Mouse (Mus musculus) myocyte (in vitro differentiated cells): ENCODE results near the gene Qtrt1. TPM values are rescaled to one million over a fixed set of nuclear protein-coding genes. Genes with fewer than 3 reads are reported as not detected.

ENCODE experiments used
- H3K27me3 ChIP-seq: one replicate; pipeline ENCODE4 v1.6.1; 2011; ENCODE audit not compliant: control insufficient read depth, insufficient read depth, insufficient read length
- H3K36me3 ChIP-seq: one replicate; pipeline ENCODE4 v1.6.1; 2011; ENCODE audit not compliant: control insufficient read depth, insufficient read depth
- H3K4me2 ChIP-seq: one replicate; pipeline ENCODE4 v1.6.1; 2011; ENCODE audit warnings: low read depth, control low read depth
- H3K4me3 ChIP-seq: one replicate; pipeline ENCODE4 v1.5.1; 2011; ENCODE audit warnings: mild to moderate bottlenecking, control low read depth, moderate library complexity
- H3K79me2 ChIP-seq: one replicate; pipeline ENCODE4 v1.6.1; 2011; ENCODE audit not compliant: control insufficient read depth, insufficient read depth
- H3ac ChIP-seq: one replicate; pipeline ENCODE4 v1.6.1; 2011; ENCODE audit not compliant: control insufficient read depth, insufficient read length
- CEBPB ChIP-seq: IDR thresholded peaks from 2 replicates; pipeline ENCODE4 v1.6.1; 2011; ENCODE audit warnings: mild to moderate bottlenecking, moderate library complexity; ENCODE audit not compliant: poor library complexity, insufficient read depth, severe bottlenecking
- E2F4 ChIP-seq: IDR thresholded peaks from one replicate; pipeline ENCODE4 v1.6.1; 2011; ENCODE audit warnings: mild to moderate bottlenecking, control low read depth, moderate library complexity; ENCODE audit not compliant: insufficient read depth
- MAX ChIP-seq: IDR thresholded peaks from one replicate; pipeline ENCODE4 v1.6.1; 2011; ENCODE audit warnings: low read depth, mild to moderate bottlenecking, control low read depth
- MYOD1 ChIP-seq, 3 experiments: IDR thresholded peaks; one replicate each; pipeline ENCODE4 v1.6.1; 2011; ENCODE audit warnings: control low read depth in 2 of 3, low read depth in 2 of 3, mild to moderate bottlenecking in 2 of 3, moderate library complexity in 1 of 3; ENCODE audit not compliant: insufficient read length in 2 of 3, control insufficient read depth in 1 of 3
- MYOG ChIP-seq, 3 experiments: IDR thresholded peaks; one replicate each; pipeline ENCODE4 v1.6.1; 2011; ENCODE audit warnings: control low read depth in 2 of 3, low read depth in 2 of 3, mild to moderate bottlenecking in 2 of 3; ENCODE audit not compliant: insufficient read length in 2 of 3, control insufficient read depth in 1 of 3, insufficient read depth in 1 of 3
- POLR2A ChIP-seq: IDR thresholded peaks from one replicate; pipeline ENCODE4 v1.6.1; 2011; ENCODE audit warnings: low read depth, mild to moderate bottlenecking, control low read depth, moderate library complexity; ENCODE audit not compliant: insufficient read length
- POLR2AphosphoS2 ChIP-seq: IDR thresholded peaks from one replicate; pipeline ENCODE4 v1.6.1; 2011; ENCODE audit warnings: low read depth, control low read depth; ENCODE audit not compliant: insufficient read length
- REST ChIP-seq: IDR thresholded peaks from one replicate; pipeline ENCODE4 v1.6.1; 2011; ENCODE audit warnings: mild to moderate bottlenecking, control low read depth, moderate library complexity; ENCODE audit not compliant: insufficient read depth, insufficient read length
- SRF ChIP-seq: IDR thresholded peaks from one replicate; pipeline ENCODE4 v1.6.1; 2011; ENCODE audit warnings: low read depth; ENCODE audit not compliant: control insufficient read depth, insufficient read length
- TCF12 ChIP-seq: IDR thresholded peaks from one replicate; pipeline ENCODE4 v1.6.1; 2011; ENCODE audit warnings: mild to moderate bottlenecking, control low read depth; ENCODE audit not compliant: poor library complexity, insufficient read depth, severe bottlenecking
- TCF3 ChIP-seq: IDR thresholded peaks from one replicate; pipeline ENCODE4 v1.6.1; 2011; ENCODE audit warnings: low read depth, control low read depth; ENCODE audit not compliant: insufficient read length
- USF1 ChIP-seq: IDR thresholded peaks from one replicate; pipeline ENCODE4 v1.6.1; 2011; ENCODE audit warnings: low read depth, mild to moderate bottlenecking, control low read depth, moderate library complexity
- polyA plus RNA-seq: library from polyadenylated mRNA; unstranded; fragments of >200 nt; fragmentation: generic; extraction: Trizol; gene quantifications from one replicate; pipeline ENCODE4 v1.2.1, GENCODE M21; 2012; ENCODE audit warnings: missing spikeins

The Qtrt1 gene
- polyA plus RNA-seq, 1 experiment, result 55.3 TPM

- Histone ChIP-seq H3K27me3 (no peaks in the 10 kb centered on the region), H3ac (no peak overlapping the region), H3K79me2 (peaks cover 82% of the 10 kb centered on the region), H3K4me2 (no peak overlapping the region), H3K36me3 (peaks cover 7% of the 10 kb centered on the region), H3K4me3 (no peak overlapping the region)
- TF ChIP-seq TCF3 (no peak), POLR2AphosphoS2 (no peak), REST (no peak), MYOD1 (IDR thresholded peaks at IDR 0.05; ENCODE audit: control insufficient read depth in 1 of 3, insufficient read length in 2 of 3, low read depth in 2 of 3) (no peak), POLR2A (no peak), E2F4 (no peak), MAX (no peak), SRF (no peak), MYOG (IDR thresholded peaks at IDR 0.05; ENCODE audit: control insufficient read depth in 1 of 3, insufficient read depth in 1 of 3, insufficient read length in 2 of 3, low read depth in 2 of 3) (no peak)
Observed at GRCm38 (mm10) chr9:21443853-21444252, 32.2 kb downstream of the Qtrt1 start.

- H3K27me3 ChIP-seq, result no peaks in the 10 kb centered on the region
- TF ChIP-seq MYOD1 (IDR thresholded peaks at IDR 0.05; ENCODE audit: control insufficient read depth in 1 of 3, insufficient read length in 2 of 3, low read depth in 2 of 3), result peak in 1 of 3 experiments; percentile 64
- no peak for TF ChIP-seq POLR2A
- TF ChIP-seq MYOG (IDR thresholded peaks at IDR 0.05; ENCODE audit: control insufficient read depth in 1 of 3, insufficient read depth in 1 of 3, insufficient read length in 2 of 3, low read depth in 2 of 3), result peak in 2 of 3 experiments; percentile 38 to 57
- no peak for TF ChIP-seq POLR2AphosphoS2
- TF ChIP-seq TCF12, result no peak
- H3K4me3 ChIP-seq, result no peak overlapping the region
- no peak overlapping the region for H3K4me2 ChIP-seq
- H3ac ChIP-seq, result no peak overlapping the region
- peaks cover 82% of the 10 kb centered on the region for H3K79me2 ChIP-seq
- H3K36me3 ChIP-seq, result peaks cover 7% of the 10 kb centered on the region
Observed at GRCm38 (mm10) chr9:21444574-21444973, 32.9 kb downstream of the Qtrt1 start.

GRCm38 (mm10) chr9:21445081-21445744 lies 33.6 kb downstream of the Qtrt1 start:
- H3ac ChIP-seq, result no peak overlapping the region
- peaks cover 7% of the 10 kb centered on the region for H3K36me3 ChIP-seq
- no peaks in the 10 kb centered on the region for H3K27me3 ChIP-seq
- no peak overlapping the region for H3K4me3 ChIP-seq
- no peak overlapping the region for H3K4me2 ChIP-seq
- TF ChIP-seq SRF (no peak), USF1 (no peak), REST (no peak), POLR2AphosphoS2 (no peak), POLR2A (no peak), MYOD1 (IDR thresholded peaks at IDR 0.05; ENCODE audit: control insufficient read depth in 1 of 3, insufficient read length in 2 of 3, low read depth in 2 of 3) (no peak), TCF12 (no peak)
- H3K79me2 ChIP-seq, result peaks cover 82% of the 10 kb centered on the region

- H3K4me3 ChIP-seq, result no peak overlapping the region
- TF ChIP-seq TCF3, result no peak
- TF ChIP-seq POLR2A, result no peak
- TF ChIP-seq POLR2AphosphoS2, result no peak
- no peak for TF ChIP-seq E2F4
- TF ChIP-seq MYOD1 (IDR thresholded peaks at IDR 0.05; ENCODE audit: control insufficient read depth in 1 of 3, insufficient read length in 2 of 3, low read depth in 2 of 3), result no peak
- TF ChIP-seq CEBPB, result no peak
- TF ChIP-seq MAX, result no peak
- TF ChIP-seq REST, result no peak
- TF ChIP-seq USF1, result no peak
- TF ChIP-seq MYOG (IDR thresholded peaks at IDR 0.05; ENCODE audit: control insufficient read depth in 1 of 3, insufficient read depth in 1 of 3, insufficient read length in 2 of 3, low read depth in 2 of 3), result no peak
- no peak for TF ChIP-seq SRF
- TF ChIP-seq TCF12, result no peak
- peaks cover 71% of the 10 kb centered on the region for H3K79me2 ChIP-seq
- no peak overlapping the region for H3ac ChIP-seq
- H3K36me3 ChIP-seq, result peaks cover 7% of the 10 kb centered on the region
- no peak overlapping the region for H3K4me2 ChIP-seq
- no peaks in the 10 kb centered on the region for H3K27me3 ChIP-seq
Observed at GRCm38 (mm10) chr9:21447778-21448177, 36.1 kb downstream of the Qtrt1 start.

- TF ChIP-seq TCF3 (peak; percentile 47), MYOD1 (IDR thresholded peaks at IDR 0.05; ENCODE audit: control insufficient read depth in 1 of 3, insufficient read length in 2 of 3, low read depth in 2 of 3) (peak; percentile 63 to 99 (median 76)), E2F4 (no peak), TCF12 (peak; percentile 62), MYOG (IDR thresholded peaks at IDR 0.05; ENCODE audit: control insufficient read depth in 1 of 3, insufficient read depth in 1 of 3, insufficient read length in 2 of 3, low read depth in 2 of 3) (peak; percentile 67 to 98 (median 86))
- Histone ChIP-seq H3K27me3 (no peaks in the 10 kb centered on the region), H3K4me3 (no peak overlapping the region)
Observed at GRCm38 (mm10) chr9:21449710-21450109, 38.1 kb downstream of the Qtrt1 start.

More at GRCm38 (mm10) chr9:21449710-21450109, 38.1 kb downstream of the Qtrt1 start:
- Histone ChIP-seq H3K79me2 (peaks cover 81% of the 10 kb centered on the region), H3ac (no peak overlapping the region), H3K36me3 (peaks cover 7% of the 10 kb centered on the region), H3K4me2 (no peak overlapping the region)
